Mouse (Mus musculus) A20 (cell line): ENCODE results near the gene Tmprss11b.
A peak's percentile ranks its signal among the peaks of the same experiment; 100 is the strongest.

Source experiments
- DNase-seq: peaks from one replicate; pipeline ENCODE4 v3.0.0-alpha.2; 2011; ENCODE audit warnings: low read depth, low spot score

Tmprss11b gene

DNA sequence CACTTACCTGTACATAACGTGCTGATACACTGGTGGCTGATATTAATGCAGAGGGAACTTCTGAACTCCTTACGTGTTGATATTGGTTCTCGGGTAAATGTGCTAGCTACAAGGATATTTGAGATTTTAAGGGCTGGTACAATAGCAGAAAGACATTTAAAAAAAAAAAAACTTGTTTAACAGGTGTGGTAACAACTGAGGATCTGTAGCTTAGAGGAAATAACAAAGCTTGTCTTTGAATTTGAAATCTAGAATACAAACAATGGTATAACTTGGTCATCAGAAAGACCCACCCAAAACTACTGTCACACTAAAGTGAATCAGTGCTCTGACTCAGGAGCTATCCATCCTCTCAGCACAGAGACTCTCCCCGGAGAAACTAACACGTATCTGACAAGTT lies at the start of gene Tmprss11b:
Gene Tmprss11b, minus strand, starts transcription at position 101 of the 400 bp plus-strand sequence.
- DNase-seq = no peak

- DNase-seq = no peak
Observed at GRCm38 (mm10) chr5:86725021-86725420, 48.9 kb upstream of the Tmprss11b start.

DNA sequence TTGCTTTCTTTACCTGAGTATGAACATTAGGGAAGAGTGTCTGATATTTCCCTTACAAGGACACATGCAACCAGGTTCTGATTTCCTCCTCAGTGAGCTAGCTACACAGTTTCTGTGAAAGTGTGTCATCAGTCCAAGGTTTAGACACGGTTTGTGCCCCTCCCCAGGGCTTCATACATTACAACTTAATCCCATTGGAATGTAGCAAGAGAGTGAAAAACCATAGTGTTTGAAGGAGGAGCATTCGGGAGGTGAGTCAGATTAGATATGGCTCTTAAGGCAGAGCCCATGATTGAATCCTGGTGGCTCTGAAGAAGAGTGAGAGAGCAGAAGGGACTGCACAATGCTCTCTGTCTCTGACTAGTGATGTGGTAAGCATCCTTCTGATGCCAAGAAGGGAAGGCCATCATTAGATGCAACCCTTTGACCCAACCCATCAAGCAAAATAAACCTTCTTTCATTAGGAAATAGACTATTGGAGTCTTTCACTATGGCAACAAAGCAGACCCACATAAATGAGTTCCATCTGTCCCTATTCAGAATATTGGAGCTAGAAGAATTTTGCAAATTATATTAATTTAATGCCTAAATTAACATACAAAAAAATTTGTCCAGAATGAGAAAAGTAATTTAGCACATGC lies 46.8 kb upstream of the Tmprss11b start:
- DNase-seq = no peak

- DNase-seq = no peak
Observed at GRCm38 (mm10) chr5:86714967-86715366, 38.8 kb upstream of the Tmprss11b start.

DNA sequence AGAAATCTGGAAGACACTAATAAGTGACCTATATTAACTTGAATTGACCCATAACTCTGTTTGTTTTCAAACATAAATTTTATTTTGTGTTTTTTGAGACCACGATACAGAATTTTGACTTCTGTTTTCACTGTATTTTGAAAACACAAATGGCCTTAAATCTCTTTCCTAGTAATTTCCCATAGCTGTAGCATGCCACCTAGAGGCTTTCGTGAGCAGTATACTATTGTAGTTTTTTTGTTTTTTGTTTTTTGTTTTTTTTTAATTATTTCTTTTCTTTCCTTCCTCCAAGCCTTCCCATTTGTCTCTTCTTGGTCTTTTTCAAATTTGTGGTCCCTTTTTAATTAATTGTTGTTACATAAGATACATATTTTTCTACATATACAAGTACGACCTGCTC lies 28.8 kb upstream of the Tmprss11b start:
- DNase-seq = peak; percentile 12

DNA sequence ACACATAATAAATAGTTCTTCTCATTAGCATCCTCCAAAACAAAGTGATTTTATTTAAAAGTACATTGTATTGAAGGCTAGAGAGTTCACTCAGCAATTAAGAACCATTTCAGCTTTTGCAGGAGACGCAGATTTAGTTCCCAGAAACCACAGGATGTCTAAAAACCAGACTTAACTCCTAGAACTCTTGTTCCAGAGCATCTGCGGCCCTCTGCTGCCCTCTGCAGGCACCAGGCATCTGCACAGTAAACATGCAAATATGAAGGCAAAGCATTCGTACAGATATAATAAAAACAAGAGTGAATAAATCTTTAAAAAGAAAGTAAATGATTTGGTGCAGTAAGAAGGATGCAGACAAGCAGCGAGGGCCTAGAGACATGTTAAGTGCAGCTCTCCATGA lies 8.5 kb upstream of the Tmprss11b start:
- peak; percentile 69 for DNase-seq

DNA sequence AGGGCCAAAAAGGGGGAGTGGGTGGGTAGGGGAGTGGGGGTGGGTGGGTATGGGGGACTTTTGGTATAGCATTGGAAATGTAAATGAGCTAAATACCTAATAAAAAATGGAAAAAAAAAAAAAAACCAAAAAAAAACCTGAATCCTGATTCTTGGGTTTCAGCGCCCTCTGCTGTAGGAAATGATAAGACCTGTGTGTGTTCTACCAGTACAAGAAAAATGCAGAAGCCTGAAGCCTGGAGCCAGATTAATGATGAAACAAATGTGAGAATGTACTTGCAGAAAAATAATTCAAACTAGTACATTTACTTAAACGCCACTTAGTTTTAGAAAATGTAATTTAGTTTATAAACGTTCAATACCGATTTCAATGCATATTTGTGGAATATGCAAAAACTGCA lies 27.0 kb downstream of the Tmprss11b start:
- DNase-seq = peak; percentile 46

DNA sequence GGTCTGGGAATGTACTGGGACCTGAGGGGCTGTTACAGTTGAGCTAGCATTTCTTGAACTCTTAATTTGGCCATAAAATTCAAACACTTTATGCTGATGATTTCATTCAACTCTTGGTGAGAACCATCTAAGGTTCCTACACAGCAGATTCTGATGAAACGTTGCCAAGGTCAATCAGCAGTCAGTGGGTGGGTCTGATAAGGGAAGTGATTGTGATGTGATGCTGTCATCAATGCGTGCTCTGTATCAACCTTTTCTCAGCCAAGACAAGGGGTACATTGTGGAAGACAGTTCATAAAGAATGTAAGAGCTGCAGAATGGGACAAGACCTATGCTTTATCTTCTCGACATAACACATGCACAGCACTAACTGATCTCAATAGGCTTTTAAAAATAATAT lies 35.4 kb downstream of the Tmprss11b start:
- no peak for DNase-seq

- no peak for DNase-seq
Observed at GRCm38 (mm10) chr5:86632324-86632723, 43.8 kb downstream of the Tmprss11b start, which contains the start of gene Tmprss11f. Tmprss11f (minus strand) TSS chr5:86632424.

- DNase-seq = no peak
Observed at GRCm38 (mm10) chr5:86630700-86631099, 45.5 kb downstream of the Tmprss11b start.

GRCm38 (mm10) chr5:86621778-86622177 lies 54.4 kb downstream of the Tmprss11b start:
- no peak for DNase-seq
